Mouse (Mus musculus) midbrain, embryonic 10.5 days (tissue): Measurements from ENCODE around the gene Vgf. TPM values are rescaled to one million over a fixed set of nuclear protein-coding genes. Genes with fewer than 3 reads are reported as not detected.
A peak's percentile ranks its signal among the peaks of the same experiment; 100 is the strongest.

Source experiments
- DNase-seq: peaks from one replicate; pipeline ENCODE4 v3.0.0-alpha.2; 2017; ENCODE audit warnings: low spot score
- H3K27ac ChIP-seq: fragments of 300-500 bp; sonication (generic); replicated peaks from 2 replicates; pipeline ENCODE4 v1.5.1; 2016; ENCODE audit warnings: mild to moderate bottlenecking
- H3K27me3 ChIP-seq: fragments of 300-500 bp; sonication (generic); 2 replicates; pipeline ENCODE4 v1.6.1; 2016; ENCODE audit warnings: low read depth, mild to moderate bottlenecking; ENCODE audit not compliant: poor library complexity, severe bottlenecking
- H3K36me3 ChIP-seq: fragments of 300-500 bp; sonication (generic); 2 replicates; pipeline ENCODE4 v1.6.1; 2016; ENCODE audit warnings: mild to moderate bottlenecking, moderate library complexity
- H3K4me1 ChIP-seq: fragments of 300-500 bp; sonication (generic); 2 replicates; pipeline ENCODE4 v1.6.1; 2016
- H3K4me3 ChIP-seq: fragments of 300-500 bp; sonication (generic); 2 replicates; pipeline ENCODE4 v1.5.1; 2016; ENCODE audit warnings: mild to moderate bottlenecking, moderate library complexity
- H3K9me3 ChIP-seq: fragments of 300-500 bp; sonication (generic); replicated peaks from 2 replicates; pipeline ENCODE4 v1.6.1; 2016; ENCODE audit warnings: mild to moderate bottlenecking
- WGBS: fragments of 180-500 bp; shearing (Covaris S2); methylation state at CpG from one replicate; pipeline ENCODE4 v1.1.7; 2016; 5-methylcytosine and 5-hydroxymethylcytosine counted together
- polyA plus RNA-seq: library from polyadenylated mRNA; unstranded; fragments of >200 nt; fragmentation: Nextera tagmentation; extraction: Ambion mirVana; gene quantifications from 2 replicates; pipeline ENCODE4 v1.2.1, GENCODE M21; 2016

The Vgf gene
- polyA plus RNA-seq, 1 experiment from 2014 or later: 0.39 TPM

DNA sequence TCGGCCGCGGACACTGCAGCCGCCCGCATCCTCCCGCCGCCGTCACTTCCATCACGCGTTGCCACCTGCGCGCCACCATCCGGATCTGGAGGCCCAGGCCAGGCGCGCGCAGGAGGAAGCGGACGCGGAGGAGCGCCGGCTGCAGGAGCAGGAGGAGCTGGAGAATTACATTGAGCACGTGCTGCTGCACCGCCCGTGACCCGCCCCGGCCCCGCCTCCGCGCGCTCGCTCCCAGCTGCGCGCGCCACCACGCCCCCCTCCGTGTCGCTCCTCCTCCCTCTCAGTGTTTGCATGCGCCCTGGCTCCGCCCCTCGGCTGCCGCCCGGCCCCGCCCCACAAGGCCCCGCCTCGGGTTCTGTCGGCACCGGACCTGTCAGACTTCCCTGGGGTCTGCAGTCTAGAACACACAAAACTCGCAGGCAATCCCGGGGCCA lies 6.5 kb downstream of the Vgf start:
- H3K9me3 ChIP-seq: no peaks in the 10 kb centered on the region
- peak; percentile 93 for DNase-seq
- H3K36me3 ChIP-seq: peaks cover 29% of the 10 kb centered on the region
- peak overlapping the region; percentile 30; the same call in 1 of the 2 replicates for H3K27ac ChIP-seq
- under 1% methylated on average over 48 of the region's 49 CpGs for WGBS
- H3K4me3 ChIP-seq: peak overlapping the region; percentile 62
- peaks cover 46% of the 10 kb centered on the region for H3K4me1 ChIP-seq
- H3K27me3 ChIP-seq: peaks cover 79% of the 10 kb centered on the region

GRCm38 (mm10) chr5:137036211-137036610 lies 10.0 kb downstream of the Vgf start:
- peaks cover 22% of the 10 kb centered on the region for H3K4me1 ChIP-seq

GRCm38 (mm10) chr5:137039453-137039852 lies 13.3 kb downstream of the Vgf start:
- Histone ChIP-seq H3K27ac (no peak overlapping the region), H3K9me3 (no peaks in the 10 kb centered on the region), H3K4me3 (no peak overlapping the region), H3K27me3 (peaks cover 11% of the 10 kb centered on the region), H3K36me3 (peaks cover 82% of the 10 kb centered on the region), H3K4me1 (no peaks in the 10 kb centered on the region)
- no peak for DNase-seq
- WGBS: 92% methylated on average over 10 of the region's 10 CpGs

More at GRCm38 (mm10) chr5:137036211-137036610, 10.0 kb downstream of the Vgf start:
- 85% methylated on average over 13 of the region's 13 CpGs for WGBS
- Histone ChIP-seq H3K27me3 (peaks cover 44% of the 10 kb centered on the region), H3K4me3 (no peak overlapping the region), H3K36me3 (peaks cover 63% of the 10 kb centered on the region), H3K27ac (no peak overlapping the region), H3K9me3 (no peaks in the 10 kb centered on the region)
- DNase-seq: no peak

DNA sequence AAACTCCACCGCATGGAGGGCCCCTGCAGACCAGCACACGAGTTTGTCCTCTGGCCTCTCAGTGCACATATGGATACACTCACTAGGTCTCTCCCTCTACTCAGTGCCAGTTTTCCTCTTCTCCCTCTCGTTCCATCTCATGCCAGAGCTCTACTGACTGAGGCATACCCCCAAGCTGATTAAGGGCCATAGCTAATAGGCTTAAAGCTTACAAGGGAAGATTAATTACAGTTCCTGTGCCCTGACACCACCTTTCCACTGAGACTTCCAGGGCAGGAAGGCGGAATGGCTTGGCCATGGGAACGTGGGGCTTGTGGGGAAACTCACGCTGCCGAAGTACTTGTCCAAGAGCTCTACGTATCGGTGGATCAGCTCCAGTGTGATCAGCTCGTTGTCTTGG lies 15.2 kb downstream of the Vgf start:
- no peaks in the 10 kb centered on the region for H3K9me3 ChIP-seq
- DNase-seq: no peak
- H3K4me3 ChIP-seq: no peak overlapping the region
- peaks cover 15% of the 10 kb centered on the region for H3K4me1 ChIP-seq
- H3K27ac ChIP-seq: no peak overlapping the region
- H3K27me3 ChIP-seq: no peaks in the 10 kb centered on the region
- 90% methylated on average over 10 of the region's 10 CpGs for WGBS
- peaks cover 65% of the 10 kb centered on the region for H3K36me3 ChIP-seq

DNA sequence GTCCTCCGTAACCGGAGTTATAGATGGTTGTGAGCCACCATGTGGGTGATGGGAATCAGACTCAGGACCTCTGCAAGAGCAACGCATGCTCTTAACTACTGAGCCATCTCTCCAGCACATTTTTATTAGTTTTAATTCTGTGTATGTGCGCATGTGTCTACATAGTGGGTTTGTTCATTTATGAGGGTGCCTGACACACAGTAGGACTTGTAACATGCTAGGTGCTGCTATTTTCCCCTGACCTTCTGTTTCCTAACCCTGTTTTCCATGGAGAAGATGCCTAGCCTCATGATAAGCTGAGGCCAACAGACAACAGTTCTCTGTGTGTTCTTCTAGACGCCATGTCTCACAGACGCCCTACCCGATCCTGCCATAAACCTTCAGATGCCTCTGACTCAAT lies 17.8 kb downstream of the Vgf start:
- Histone ChIP-seq H3K36me3 (peaks cover 39% of the 10 kb centered on the region), H3K4me3 (no peak overlapping the region), H3K27me3 (no peaks in the 10 kb centered on the region), H3K4me1 (peaks cover 17% of the 10 kb centered on the region), H3K9me3 (no peaks in the 10 kb centered on the region), H3K27ac (no peak overlapping the region)
- no peak for DNase-seq
- WGBS: 96% methylated on average over 7 of the region's 7 CpGs

DNA sequence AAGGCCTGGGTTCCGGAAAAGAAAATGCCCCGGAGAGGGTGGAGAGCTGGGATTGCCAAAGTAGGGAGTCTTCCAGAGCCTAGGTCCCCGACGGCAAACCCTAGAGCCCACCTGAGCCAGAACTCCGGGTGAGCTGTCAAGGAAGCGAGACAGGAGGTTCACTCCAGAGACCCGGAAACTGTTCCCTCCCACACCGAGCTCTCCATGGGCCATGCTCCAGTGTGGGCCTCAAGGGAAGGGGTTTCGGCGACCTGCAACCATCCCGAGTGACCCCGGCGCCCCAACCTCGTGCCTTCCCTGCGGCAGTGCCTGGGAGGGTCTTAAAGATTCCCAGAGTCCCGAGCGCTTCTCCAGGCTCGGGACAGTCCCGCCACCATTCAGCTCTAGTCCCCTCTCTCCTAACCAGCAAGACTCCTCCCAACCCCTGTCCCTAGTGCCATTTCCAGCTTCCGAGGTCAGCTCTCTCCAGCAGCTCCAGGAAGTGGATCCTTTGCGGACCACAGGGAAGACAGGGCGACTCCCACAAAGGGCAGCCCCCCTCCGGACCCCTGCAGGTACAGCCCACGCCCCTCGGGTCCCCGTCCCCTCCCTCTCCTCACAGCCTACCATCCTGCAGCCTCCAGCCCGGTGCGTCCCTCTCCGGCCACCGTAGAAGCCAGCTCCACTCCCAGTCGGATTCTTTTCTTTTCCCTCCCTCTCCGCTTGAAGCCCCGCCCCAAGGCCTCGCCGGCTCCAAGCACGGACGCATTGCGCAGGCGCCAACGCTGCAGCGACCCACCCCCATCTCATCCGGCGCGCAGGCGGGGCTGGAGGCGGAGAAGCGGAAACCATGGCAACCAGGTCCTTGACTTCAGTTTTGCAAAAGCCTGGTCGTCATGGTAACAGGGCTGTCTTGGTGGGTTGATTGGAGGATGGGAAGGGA lies 19.5 kb downstream of the Vgf start, which contains the start of gene Ap1s1:
Gene Ap1s1, minus strand, starts transcription at position 734 of the 922 bp plus-strand sequence.
- Histone ChIP-seq H3K27ac (peak within 1 kb of the TSS; percentile 91), H3K9me3 (no peaks in the 10 kb centered on the region)

GRCm38 (mm10) chr5:137046324-137046718 lies 20.1 kb downstream of the Vgf start:
- peak overlapping the region; percentile 86 for H3K4me3 ChIP-seq
- 25% methylated on average over 5 of the region's 5 CpGs for WGBS
- DNase-seq: no peak
- no peaks in the 10 kb centered on the region for H3K9me3 ChIP-seq
- H3K27ac ChIP-seq: peak overlapping the region; percentile 91
- no peaks in the 10 kb centered on the region for H3K27me3 ChIP-seq
- H3K36me3 ChIP-seq: peaks cover 18% of the 10 kb centered on the region
- peaks cover 17% of the 10 kb centered on the region for H3K4me1 ChIP-seq

More for the DNA sequence above, 19.5 kb downstream of the Vgf start, which contains the start of gene Ap1s1:
- Histone ChIP-seq H3K4me1 (peaks cover 17% of the 10 kb centered on the region), H3K27me3 (no peaks in the 10 kb centered on the region), H3K4me3 (peak within 1 kb of the TSS; percentile 86), H3K36me3 (peaks cover 23% of the 10 kb centered on the region)
- under 1% methylated on average over 48 of the region's 48 CpGs for WGBS
- peak; percentile 100 for DNase-seq

DNA sequence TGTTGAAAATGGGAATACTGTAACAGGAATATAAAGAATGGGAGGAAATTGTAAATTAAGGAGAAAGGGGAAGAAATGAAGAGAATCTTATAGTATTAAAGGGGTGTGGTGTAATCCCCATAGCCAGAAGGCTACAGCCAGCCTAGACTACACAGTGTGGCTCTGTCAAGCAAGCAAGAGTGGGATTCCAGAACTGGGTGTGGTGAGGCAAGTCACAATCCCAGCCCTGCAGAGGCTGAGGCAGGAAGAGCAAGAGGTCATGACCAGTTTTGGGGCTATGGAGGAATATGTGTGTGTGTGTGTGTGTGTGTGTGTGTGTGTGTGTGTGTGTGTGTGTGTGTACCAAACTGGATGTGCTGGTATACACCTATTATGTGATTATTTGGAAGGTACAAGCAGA lies 20.8 kb downstream of the Vgf start:
- Histone ChIP-seq H3K36me3 (peaks cover 11% of the 10 kb centered on the region), H3K4me3 (no peak overlapping the region), H3K27me3 (no peaks in the 10 kb centered on the region), H3K4me1 (peaks cover 17% of the 10 kb centered on the region), H3K27ac (0 out of 2 replicates have a peak overlapping the region, but pooled peaks have one; percentile 25), H3K9me3 (no peaks in the 10 kb centered on the region)
- no peak for DNase-seq

DNA sequence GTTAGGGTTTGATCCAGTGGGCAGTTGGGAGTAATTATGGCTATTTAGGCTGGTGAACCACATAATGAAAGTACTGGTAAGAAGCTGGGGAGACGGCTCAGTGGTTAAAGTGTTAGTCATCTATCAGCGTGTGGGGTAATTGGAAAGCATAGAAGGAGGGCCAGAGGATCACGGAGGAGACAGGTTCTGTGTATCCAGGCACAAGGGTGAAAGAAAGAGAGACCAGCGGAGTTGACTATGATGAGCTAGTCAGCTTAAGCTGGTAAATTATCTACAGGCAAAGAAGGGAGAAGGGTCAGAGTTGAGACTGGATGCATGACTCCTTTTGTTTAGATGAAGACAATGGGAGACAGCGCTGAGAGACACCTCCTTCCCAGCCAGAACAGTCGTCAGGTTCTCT lies 24.9 kb downstream of the Vgf start:
- no peak overlapping the region for H3K4me3 ChIP-seq
- no peaks in the 10 kb centered on the region; the same call in 1 of the 2 replicates for H3K9me3 ChIP-seq
- H3K36me3 ChIP-seq: no peaks in the 10 kb centered on the region
- 73% methylated on average over 6 of the region's 6 CpGs for WGBS
- H3K27me3 ChIP-seq: no peaks in the 10 kb centered on the region
- no peak for DNase-seq
- H3K27ac ChIP-seq: no peak overlapping the region
- peaks cover 6% of the 10 kb centered on the region for H3K4me1 ChIP-seq

- H3K27ac ChIP-seq: no peak overlapping the region
- H3K36me3 ChIP-seq: no peaks in the 10 kb centered on the region
- DNase-seq: no peak
- no peaks in the 10 kb centered on the region for H3K4me1 ChIP-seq
- WGBS: 86% methylated on average over 5 of the region's 5 CpGs
- no peaks in the 10 kb centered on the region; the same call in 1 of the 2 replicates for H3K9me3 ChIP-seq
- no peaks in the 10 kb centered on the region for H3K27me3 ChIP-seq
- H3K4me3 ChIP-seq: no peak overlapping the region
Measured at GRCm38 (mm10) chr5:137051914-137052505, 25.8 kb downstream of the Vgf start.

- 94% methylated on average over 7 of the region's 7 CpGs for WGBS
- Histone ChIP-seq H3K4me3 (no peak overlapping the region), H3K27ac (no peak overlapping the region), H3K36me3 (no peaks in the 10 kb centered on the region), H3K9me3 (no peaks in the 10 kb centered on the region; the same call in 1 of the 2 replicates), H3K4me1 (no peaks in the 10 kb centered on the region), H3K27me3 (no peaks in the 10 kb centered on the region)
- no peak for DNase-seq
Measured at GRCm38 (mm10) chr5:137054299-137054698, 28.1 kb downstream of the Vgf start.

DNA sequence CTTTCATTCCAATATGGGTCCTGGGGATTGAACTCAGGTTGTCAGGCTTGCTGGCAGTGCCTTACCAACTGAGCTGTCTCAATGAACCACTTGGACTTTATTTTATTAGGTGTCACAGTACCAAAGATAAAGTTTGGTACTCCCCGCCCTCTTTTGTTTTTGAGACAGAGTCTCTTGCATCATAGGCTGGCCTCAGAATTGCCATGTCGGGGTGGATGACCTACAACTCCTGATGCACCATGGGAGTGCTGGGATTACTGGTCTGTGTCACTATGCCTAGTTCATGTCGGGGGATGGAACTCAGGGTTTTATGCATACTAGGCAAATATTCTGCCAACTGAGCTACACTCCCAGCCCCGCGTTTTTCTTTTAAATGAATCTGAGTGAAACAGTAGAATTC lies 28.7 kb downstream of the Vgf start:
- Histone ChIP-seq H3K4me1 (no peaks in the 10 kb centered on the region), H3K27me3 (no peaks in the 10 kb centered on the region), H3K9me3 (no peaks in the 10 kb centered on the region; the same call in 1 of the 2 replicates), H3K4me3 (no peak overlapping the region), H3K36me3 (no peaks in the 10 kb centered on the region), H3K27ac (no peak overlapping the region)
- no peak for DNase-seq
- 90% methylated on average over 5 of the region's 5 CpGs for WGBS
